Mouse (Mus musculus) left cerebral cortex, adult 8-10 months (tissue): Measurements from ENCODE around the gene Arhgap9. TPM values are rescaled to one million over a fixed set of nuclear protein-coding genes. Genes with fewer than 3 reads are reported as not detected.

ENCODE experiments used
- DNase-seq, 2 experiments: peaks; one replicate each; pipeline ENCODE4 v3.0.0; 2022; ENCODE audit warnings: low spot score in 2 of 2
- total RNA-seq, 4 experiments: library from RNA; stranded (reverse); gene quantifications; 2 replicates each; pipeline ENCODE4 v1.2.4; 2022

Arhgap9 gene
- total RNA-seq, 4 experiments from 2014 or later, result 0.74 to 2.6 (median 1.6) TPM

GRCm38 (mm10) chr10:127343029-127343428, 21.3 kb downstream of the Arhgap9 start:
- DNase-seq, result no peak

GRCm38 (mm10) chr10:127346173-127346572, 24.4 kb downstream of the Arhgap9 start:
- DNase-seq, result no peak

GRCm38 (mm10) chr10:127348957-127349356, 27.2 kb downstream of the Arhgap9 start:
- no peak for DNase-seq

- no peak for DNase-seq
Measured at GRCm38 (mm10) chr10:127349810-127350209, 28.0 kb downstream of the Arhgap9 start.

- peak in 1 of 2 experiments; percentile 64 for DNase-seq
Measured at GRCm38 (mm10) chr10:127350594-127351284, 29.0 kb downstream of the Arhgap9 start.

GRCm38 (mm10) chr10:127351285-127351595, 29.5 kb downstream of the Arhgap9 start:
- DNase-seq, result no peak

- no peak for DNase-seq
Measured at GRCm38 (mm10) chr10:127351719-127352118, 30.0 kb downstream of the Arhgap9 start.

GRCm38 (mm10) chr10:127352187-127352586, 30.4 kb downstream of the Arhgap9 start:
- DNase-seq, result no peak

GRCm38 (mm10) chr10:127352766-127353165, 31.0 kb downstream of the Arhgap9 start:
- DNase-seq, result no peak

GRCm38 (mm10) chr10:127353909-127354895, 32.4 kb downstream of the Arhgap9 start, which contains the start of gene Inhbe:
TSS of gene Inhbe (minus strand) at chr10:127354411.
- DNase-seq, result peak in 1 of 2 experiments; percentile 91

- DNase-seq, result no peak
Measured at GRCm38 (mm10) chr10:127355336-127355735, 33.6 kb downstream of the Arhgap9 start.

GRCm38 (mm10) chr10:127360714-127361113, 39.0 kb downstream of the Arhgap9 start:
- DNase-seq, result no peak

- no peak for DNase-seq
Measured at GRCm38 (mm10) chr10:127367116-127367515, 45.4 kb downstream of the Arhgap9 start.

- DNase-seq, result no peak
Measured at GRCm38 (mm10) chr10:127368273-127368672, 46.5 kb downstream of the Arhgap9 start.

- no peak for DNase-seq
Measured at GRCm38 (mm10) chr10:127369834-127370820, 48.4 kb downstream of the Arhgap9 start, which contains the start of gene Inhbc. TSS of gene Inhbc (minus strand) at chr10:127370431.

- no peak for DNase-seq
Measured at GRCm38 (mm10) chr10:127371023-127371422, 49.3 kb downstream of the Arhgap9 start.

- no peak for DNase-seq
Measured at GRCm38 (mm10) chr10:127377700-127378099, 55.9 kb downstream of the Arhgap9 start.
